Mouse (Mus musculus): ENCODE measurements around the gene Gm37240.

Gene Gm37240

DNA sequence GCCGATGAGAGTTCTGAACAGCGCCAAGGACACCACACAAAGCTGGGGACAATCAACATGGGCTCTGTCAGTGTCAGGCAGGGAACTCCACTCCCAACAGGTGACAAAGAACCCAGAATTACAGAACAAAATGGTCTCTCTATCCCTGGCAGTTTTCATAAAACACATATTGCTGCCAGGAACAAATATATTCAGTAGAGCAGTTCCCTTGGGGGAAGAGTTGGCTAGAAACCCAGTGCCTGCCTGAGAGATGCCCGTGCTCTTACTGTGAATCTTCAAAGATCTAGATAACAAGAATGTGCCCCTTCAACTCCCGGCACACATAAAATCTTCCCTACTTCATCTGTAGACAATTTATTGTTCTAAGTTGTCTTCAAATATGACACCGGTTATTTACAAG, 203.7 kb downstream of the Gm37240 start:
- in situ Hi-C loops (cut with MboI, MseI), result no loop called here

DNA sequence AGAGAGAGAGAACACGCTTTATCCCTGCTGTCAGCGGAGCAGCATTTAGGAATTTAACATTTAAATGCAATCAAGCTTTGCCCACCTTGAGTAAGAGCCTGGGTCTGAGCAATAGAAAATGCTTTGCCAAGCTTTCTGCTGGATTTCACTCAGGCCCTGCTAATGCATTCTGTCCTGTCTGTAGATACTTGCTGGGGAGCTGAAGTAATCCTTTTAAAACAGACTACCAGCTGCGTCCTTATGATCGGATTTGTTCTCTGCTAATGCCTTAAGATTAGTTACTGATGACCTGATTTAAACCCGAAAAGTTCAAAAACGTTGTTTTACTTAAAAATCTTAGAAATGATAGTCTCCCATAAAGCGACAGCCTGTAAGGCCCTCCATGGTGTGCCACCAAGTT, 206.2 kb downstream of the Gm37240 start:
- in situ Hi-C loops (cut with MboI, MseI), result no loop called here

DNA sequence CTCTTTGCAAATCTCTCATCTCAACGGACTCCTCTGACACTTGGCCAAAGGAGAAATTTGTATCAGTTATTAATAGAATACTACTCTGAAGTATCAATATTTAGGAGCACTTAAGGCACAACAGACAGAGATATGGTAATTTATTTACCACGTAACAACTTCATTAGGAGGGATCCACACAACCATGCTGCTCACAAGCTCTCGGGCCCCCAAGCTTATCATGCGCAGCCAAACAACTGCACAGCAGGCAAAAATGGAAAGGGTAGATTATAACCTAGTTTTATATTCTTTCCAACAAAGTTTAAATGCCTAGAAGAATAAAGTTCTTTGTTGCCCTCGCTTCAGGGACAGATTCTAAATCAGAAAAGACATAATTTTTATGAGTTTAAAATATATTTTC, 207.4 kb downstream of the Gm37240 start:
- in situ Hi-C loops (cut with MboI, MseI), result no loop called here

DNA sequence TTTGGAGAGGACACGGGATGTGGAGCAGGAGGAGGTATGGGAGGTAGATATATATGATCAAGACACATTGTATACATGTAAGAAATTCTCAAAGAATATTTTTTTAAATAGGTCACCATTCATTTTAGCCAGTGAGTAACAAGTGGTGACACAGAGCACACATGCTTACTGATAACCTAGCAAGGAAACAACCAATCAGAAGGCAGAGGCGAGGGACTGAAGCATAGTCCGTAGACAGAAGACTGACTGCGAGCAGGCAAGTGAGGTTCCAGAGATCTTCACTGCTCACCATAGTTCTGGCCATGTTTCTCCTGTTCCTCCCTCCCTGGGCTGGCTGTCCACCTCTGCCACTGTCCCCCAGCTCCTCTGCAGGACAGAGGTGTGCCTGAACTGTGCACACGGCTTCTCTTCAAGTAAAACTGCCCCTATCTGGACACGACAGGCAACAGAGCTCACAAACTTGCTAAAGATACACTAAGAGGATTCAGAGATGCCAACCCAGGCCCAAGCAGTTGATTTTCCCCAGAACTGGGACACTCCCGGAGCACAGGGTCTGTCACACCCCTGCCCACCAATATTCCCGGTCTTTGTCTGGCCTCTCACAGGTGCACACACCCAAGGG, 207.9 kb downstream of the Gm37240 start:
- in situ Hi-C loops (cut with MboI, MseI), result no loop called here

DNA sequence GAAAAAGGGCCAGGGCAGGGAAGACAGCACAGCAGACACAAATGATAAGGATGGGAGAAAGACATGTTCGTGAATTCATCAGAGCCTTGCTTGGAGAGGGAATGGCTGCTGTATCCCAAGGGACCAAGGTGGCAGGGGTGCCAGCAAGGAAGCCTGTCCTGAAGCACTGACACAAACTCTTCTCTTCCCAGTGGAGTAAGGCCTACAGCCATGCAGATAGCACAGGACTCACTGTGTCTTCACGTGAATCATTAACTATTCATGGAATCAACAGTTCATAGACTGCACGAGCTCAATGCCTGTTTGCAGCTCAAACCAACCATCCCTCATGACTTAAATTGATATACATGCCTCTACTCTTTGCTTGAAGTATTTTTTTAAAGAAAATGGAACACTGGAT, 209.4 kb downstream of the Gm37240 start:
- in situ Hi-C loops (cut with MboI, MseI), result no loop called here

DNA sequence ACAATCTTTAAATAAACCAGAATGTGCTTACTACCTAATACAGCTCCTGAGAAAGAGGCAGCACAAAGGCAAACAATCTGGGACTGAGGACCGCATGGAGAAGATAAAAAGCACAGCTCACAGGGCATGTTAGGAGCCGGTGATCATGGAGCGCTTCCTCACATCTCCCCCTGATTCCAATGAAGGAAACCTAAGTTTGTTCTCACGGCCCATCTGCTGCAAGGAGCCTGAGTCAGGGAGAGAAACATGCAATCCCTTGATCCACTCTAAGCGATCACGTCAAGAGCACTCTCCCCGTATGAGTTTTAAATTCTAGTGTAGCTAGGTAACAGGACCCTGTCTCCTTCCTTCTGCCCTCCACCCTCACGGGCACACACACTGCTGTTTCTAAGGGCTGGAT, 210.2 kb downstream of the Gm37240 start:
- in situ Hi-C loops (cut with MboI, MseI), result no loop called here

DNA sequence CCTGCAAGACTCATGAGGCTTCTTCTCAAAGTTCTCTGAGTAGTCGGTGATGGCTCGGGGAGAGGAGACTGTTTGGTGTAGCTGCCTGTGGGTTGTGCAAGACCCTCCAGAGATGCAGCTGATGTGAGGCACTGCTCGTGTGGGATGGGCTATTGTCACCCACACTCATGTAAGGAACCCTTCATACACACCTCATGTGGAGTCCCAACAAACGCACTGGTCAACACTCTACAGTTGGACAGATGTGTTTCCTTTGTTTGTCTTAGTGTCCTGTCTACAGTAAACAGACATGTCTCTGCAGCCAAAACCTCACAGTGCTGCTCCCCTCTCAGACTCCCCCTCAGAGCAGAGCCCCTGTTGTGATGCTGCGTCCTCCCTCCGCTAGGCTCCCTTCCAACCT, 217.5 kb downstream of the Gm37240 start:
- in situ Hi-C loops (cut with MboI, MseI), result loop anchor here (5.0 to 10.0 kb wide), 2 partner anchors 108 to 1145 kb away; no protein-coding TSS in a partner anchor

DNA sequence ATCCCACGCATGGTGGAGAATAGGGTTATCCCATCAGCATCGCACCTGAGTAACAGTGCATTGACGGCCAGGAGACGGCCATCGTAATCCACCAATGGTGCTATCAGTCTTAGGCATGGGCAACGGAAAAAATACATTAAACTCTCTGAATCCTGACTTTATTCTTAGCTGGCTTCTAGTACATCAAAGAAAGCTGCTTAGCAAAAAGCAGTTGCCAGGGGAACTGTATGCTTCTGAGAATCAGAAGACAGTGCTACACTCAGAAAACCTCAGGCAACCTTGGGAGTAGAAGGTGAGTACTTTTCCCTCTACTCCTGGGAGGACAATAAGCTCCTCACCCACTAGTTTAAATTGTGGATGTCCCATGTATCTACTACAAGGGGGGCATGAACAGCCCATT, 219.6 kb downstream of the Gm37240 start:
- in situ Hi-C loops (cut with MboI, MseI), result loop anchor here (5.0 to 10.0 kb wide), 2 partner anchors 105 to 1143 kb away; no protein-coding TSS in a partner anchor

DNA sequence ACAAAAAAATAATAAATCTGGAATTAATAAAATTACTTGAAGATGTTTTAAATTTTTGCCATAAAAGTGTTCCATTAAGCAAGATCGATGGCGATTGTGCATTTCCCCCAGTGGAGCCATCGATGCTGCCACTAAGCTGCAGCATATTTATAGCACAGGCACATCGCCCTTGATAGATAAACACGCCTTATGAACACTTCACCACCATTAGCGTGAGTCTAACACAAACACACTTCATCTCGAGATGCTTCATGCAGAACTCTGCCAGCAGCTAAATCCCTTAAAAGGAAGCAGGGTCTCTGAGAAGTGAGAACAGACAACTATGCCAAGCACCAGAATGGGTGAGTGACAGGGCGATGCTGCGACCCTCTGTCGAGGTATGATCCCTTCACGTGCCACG, 220.6 kb downstream of the Gm37240 start:
- in situ Hi-C loops (cut with MboI, MseI), result loop anchor here (5.0 to 10.0 kb wide), 2 partner anchors 104 to 1142 kb away; no protein-coding TSS in a partner anchor

DNA sequence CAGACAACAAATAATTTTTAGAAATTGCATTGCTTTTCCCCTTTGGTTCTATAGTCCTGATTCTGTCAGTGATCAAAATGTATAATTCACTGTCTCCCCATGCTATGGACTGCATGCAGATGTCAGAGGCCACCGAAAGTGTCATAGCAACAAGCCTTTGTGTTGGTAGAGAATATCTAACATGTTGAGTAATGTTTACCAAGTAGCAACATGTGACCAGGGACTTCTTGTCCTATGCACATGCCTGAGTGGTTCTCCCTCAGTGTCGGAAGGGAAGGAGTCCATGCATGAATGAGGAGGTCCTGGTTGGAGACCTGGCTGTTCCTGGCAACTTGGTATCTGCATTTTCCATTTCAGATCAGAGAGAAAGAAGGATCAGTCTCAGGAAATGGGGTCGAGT, 221.2 kb downstream of the Gm37240 start:
- in situ Hi-C loops (cut with MboI, MseI), result loop anchor here (5.0 to 10.0 kb wide), 2 partner anchors 104 to 1141 kb away; no protein-coding TSS in a partner anchor

DNA sequence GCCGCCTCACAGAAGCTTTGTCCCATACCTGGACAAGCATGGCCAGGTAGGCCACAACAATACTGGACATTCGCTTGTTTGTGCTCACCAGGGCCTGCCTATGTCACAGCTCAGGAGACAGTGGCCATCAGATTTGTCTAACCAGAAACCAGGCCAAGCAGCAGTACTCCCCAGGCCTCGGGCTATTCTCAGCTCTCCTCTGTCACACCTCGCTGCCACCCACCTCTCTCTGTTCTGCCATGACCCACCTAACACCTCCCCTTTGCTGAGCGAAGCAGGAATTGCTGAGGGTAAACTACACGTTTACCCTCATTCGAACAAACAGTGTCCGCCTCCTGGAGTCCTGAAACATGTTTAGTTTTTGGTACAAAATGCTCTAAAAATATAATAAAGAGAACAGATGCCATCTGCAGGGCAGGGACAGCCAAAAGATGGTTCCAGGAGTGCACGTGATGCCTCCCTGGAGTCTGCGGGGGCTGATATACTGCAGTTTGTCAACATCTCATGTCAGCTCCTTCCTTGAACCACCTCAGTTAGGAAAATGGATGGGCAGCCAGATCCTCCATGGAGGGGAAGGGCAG, 222.6 kb downstream of the Gm37240 start:
- in situ Hi-C loops (cut with MboI, MseI), result loop anchor here (5.0 to 10.0 kb wide), 2 partner anchors 102 to 1140 kb away; no protein-coding TSS in a partner anchor

DNA sequence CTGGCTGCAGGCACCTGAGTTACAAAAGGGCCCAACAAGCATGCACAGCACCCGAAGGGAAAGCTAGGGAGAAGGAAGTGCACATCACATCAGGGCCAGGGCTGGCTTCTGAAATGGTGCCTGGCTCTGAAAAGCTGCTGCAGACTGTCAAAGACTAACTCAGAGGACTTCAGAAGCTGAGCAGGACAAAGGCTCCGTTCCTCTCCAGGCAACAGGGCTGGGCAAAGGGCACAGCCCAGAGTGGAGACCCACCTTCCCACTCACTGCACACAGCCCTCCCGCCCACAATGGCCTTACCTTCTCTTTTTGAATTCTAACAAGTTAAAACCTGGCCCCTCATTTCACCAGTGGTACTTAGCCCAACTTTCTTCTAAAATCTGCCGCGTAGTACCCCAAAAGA, 223.5 kb downstream of the Gm37240 start:
- in situ Hi-C loops (cut with MboI, MseI), result loop anchor here (10.0 kb wide), 1 partner anchor 1139 kb away; no protein-coding TSS in a partner anchor

DNA sequence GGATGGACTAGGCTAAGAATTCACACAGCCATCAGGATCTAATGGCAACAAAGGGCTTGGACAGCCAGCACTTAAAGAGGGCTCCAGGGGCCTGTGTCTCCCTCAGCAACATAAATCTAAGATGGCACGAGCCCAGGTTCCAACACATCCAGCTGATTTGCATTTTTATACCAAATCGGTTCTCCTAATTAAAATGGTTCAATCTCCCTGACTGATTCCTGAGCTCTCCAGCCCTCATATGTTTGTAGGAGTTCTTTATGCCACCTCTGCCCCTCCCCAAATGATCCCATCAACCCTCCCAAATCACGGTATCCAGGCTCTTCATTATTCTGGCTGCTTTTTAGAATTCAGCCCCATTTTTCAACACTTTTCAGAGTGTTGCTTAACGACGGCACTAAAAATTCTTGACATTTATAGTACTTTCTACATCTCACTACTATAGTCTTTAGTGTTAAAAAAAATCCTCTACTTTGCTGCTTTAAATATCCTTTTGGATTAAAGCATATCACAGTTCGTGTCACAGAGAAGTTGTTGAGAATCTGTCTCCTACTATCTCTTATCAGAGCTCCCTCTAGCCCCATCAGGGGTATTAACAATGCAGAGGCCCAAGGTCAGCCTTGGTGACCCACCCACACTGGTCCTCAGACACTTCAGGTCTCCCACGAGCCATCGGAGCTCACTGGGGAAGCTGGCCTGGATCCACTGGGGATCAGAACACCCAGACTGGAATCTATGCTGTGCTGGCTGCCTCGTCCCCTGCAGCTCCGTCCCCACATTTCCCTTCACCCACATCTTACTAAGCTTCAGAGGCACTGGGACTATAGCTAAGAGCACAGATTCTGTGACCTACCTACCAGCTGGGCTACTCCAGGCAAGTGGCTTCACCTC, 225.1 kb downstream of the Gm37240 start:
- in situ Hi-C loops (cut with MboI, MseI), result loop anchor here (10.0 kb wide), 1 partner anchor 1137 kb away; no protein-coding TSS in a partner anchor

DNA sequence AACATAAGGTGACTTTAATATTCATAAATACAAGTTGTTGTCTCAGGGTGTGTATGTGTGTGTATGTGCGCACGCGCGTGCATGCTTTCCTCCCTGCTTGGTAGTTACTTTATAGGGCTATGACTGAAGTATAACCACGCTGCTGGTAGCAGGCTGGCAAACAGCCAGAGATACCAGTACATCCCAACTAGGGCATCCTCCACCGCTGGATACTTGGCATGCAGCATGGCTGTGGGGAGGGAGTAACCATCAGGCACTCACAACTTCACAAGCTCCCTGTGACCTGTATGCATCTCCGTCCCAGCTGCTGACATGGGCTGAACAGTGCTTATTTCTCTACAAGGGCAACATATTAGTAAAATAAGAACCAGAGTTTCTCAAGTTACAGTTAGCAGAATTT, 227.6 kb downstream of the Gm37240 start:
- in situ Hi-C loops (cut with MboI, MseI), result loop anchor here (10.0 kb wide), 1 partner anchor 1135 kb away; no protein-coding TSS in a partner anchor

DNA sequence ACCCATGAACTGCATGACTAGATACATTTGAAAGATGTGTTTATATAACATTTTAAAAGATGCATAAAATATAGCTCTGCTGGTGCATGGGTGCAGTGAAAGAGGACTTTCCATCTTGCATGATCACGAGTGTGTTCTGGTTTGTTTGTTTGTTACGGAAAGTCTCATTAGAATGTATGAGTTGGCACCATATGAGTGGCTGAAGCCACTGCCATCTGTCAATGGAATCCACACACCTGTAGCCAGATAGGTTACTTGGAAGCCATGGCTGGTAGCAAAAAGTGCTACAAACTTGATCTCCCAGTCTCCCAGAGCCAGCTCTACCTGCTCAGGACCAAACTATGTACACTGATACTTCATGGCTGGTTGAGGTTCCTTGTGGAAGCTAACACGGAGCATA, 231.8 kb downstream of the Gm37240 start:
- in situ Hi-C loops (cut with MboI, MseI), result no loop called here

DNA sequence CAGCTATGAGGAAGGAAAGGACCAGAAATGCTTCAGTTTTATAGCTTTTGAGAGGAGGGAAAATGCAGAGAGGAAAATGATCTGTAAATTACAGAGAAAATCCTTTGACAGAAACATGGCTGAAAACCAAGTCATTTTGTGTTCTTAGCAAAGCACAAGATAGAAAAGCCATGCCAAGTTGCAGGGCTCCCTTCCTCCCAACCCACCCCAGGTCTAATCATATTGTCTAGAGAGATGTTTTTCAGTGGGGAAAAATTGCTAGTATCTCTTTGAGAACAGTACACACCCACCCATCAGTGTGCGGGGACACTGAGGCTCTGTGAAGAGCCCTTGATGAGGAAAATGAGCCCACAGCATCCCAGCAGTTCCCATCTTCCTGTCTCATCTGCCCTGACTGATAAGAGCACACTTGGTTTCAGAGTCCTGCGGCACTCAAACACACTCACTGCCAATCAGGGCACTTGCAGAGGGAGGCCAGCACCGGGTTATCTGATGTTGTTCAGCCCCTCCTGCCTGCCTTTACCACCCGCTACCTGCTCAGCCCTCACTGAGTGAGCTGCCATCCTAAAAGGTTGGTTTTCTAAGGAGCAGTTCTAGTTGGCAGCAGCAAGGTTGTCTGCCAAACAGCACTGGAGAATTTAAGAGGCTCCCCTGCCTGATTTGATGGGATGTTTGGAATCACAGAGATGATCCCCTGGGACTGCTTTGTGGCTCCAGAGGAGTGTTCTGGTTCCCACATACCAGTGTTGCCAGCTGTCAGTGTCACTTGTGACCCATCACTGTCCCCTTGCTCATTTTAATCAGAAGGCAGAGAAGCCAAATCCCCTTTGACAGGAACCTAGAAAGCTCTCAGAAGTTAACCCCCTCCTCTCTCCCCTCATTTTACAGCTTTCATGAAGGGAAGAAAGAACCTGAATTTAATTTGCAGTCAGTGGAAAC, 234.3 kb downstream of the Gm37240 start:
- in situ Hi-C loops (cut with MboI, MseI), result no loop called here

DNA sequence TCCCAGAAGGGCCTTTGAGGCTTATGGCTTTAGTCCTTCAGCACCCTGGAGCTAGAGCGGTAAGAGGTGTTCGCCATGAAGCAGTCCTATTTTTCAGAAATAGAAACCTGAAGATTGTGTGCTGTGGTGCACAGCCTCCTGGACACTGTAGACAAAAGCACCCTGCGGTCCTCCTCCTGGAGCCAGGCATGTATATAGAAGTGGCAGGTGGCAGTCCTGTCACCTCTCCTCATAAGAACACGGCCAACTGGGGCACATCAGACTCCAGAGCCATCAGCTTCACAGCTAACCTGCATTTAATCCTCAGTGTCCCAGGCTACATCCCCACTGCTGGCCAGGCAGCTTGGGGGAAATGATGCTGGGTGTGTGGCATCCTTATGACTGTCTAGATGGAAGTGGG, 238.1 kb downstream of the Gm37240 start:
- in situ Hi-C loops (cut with MboI, MseI), result no loop called here

DNA sequence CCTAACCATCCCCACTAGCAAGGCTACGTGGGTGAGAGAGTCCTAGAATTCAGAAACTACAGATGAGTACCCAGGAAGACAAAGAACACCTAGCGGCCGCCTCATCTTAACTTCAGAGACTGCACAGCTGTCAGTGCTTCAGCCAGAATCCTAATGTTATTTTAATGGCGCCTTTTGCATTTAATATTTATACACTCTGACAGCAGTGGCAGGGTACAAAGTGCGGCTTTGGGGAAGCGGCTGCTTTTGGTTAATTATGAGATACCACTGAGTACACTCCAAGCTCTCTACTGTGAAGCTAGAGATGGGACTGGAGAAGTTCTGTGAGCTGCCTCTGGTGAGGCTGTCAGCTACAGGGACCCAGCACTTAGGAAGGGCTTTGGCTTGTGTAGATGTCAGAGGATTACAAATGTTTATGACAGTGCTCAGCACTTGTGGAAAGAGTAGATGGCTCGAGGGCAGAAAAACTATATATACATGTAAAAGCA, 241.8 kb downstream of the Gm37240 start:
- in situ Hi-C loops (cut with MboI, MseI), result no loop called here

DNA sequence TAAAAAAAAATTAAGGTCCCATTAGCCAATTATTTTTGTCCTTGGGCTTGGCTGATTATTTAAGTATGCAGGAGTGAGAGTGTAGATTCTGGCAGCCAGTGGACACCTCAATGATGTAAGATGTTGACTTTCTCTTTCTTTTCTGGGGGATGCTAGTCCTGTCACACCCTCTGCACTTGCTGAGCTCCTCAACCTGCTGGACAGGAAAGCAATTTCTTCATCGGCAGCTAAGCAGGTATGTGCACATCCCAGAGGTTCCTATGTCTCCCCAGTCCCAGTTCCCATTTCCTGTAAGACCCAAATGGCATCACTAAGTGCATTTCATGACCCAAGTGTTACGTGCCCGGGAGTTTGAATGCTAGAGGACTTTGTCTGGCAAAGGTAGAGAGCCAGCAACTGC, 242.5 kb downstream of the Gm37240 start:
- in situ Hi-C loops (cut with MboI, MseI), result no loop called here

DNA sequence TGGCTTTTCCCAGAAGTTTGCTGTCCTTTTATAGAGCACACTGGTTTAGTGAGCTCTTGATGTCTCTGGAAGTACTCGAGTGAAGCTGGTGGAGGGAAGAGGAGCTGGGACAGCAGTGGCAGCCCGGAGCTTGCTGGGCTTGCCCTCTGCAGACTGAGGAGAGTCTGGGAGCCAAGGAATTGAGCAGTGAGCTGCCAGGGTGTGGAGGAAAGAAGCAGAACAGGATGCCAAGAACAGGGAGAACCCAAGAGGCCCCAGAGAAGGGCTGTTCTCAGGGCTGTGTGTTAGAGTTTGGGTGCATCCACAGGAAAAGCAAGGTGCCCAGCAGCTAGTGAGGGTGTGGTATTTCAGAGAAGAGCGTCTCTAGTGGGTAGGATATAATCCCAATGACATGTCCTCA, 245.6 kb downstream of the Gm37240 start:
- in situ Hi-C loops (cut with MboI, MseI), result no loop called here
